Mouse (Mus musculus): ENCODE data around the gene Cit. TPM values are rescaled to one million over a fixed set of nuclear protein-coding genes. Genes with fewer than 3 reads are reported as not detected.

Gene Cit
- polyA plus RNA-seq, 1 experiment from 2014 or later = 26.7 TPM

- H3K27me3 ChIP-seq (ENCODE audit: control insufficient read depth, insufficient read depth, low read length) = no peaks in the 10 kb centered on the region
- H3K4me1 ChIP-seq (ENCODE audit: control insufficient read depth, insufficient read depth, low read length) = no peaks in the 10 kb centered on the region
- H3K36me3 ChIP-seq (ENCODE audit: control insufficient read depth, insufficient read depth, low read length) = no peaks in the 10 kb centered on the region; the same call in none of the 2 replicates
- WGBS = 96% methylated on average over 6 of the region's 6 CpGs
- no peaks in the 10 kb centered on the region for H3K9me3 ChIP-seq (ENCODE audit: control insufficient read depth, low read length)
- ATAC-seq (ENCODE audit: insufficient read depth, low FRiP score, low TSS enrichment) = no peak
- H3K4me3 ChIP-seq (ENCODE audit: low read depth, low read length) = no peak overlapping the region
- DNase-seq (ENCODE audit: low spot score) = no peak
- H3K4me2 ChIP-seq (ENCODE audit: low read depth) = no peak overlapping the region
- no peak overlapping the region for H3K27ac ChIP-seq (ENCODE audit: low read depth, low read length)
- H3K9ac ChIP-seq (ENCODE audit: low read length) = no peak overlapping the region
Observed at GRCm38 (mm10) chr5:115877425-115877824, 32.3 kb downstream of the Cit start.

GRCm38 (mm10) chr5:115882165-115882564 is 37.1 kb downstream of the Cit start:
- H3K4me2 ChIP-seq (ENCODE audit: low read depth) = no peak overlapping the region
- H3K27ac ChIP-seq (ENCODE audit: low read depth, low read length) = no peak overlapping the region
- H3K36me3 ChIP-seq (ENCODE audit: control insufficient read depth, insufficient read depth, low read length) = peaks cover 3% of the 10 kb centered on the region; the same call in 1 of the 2 replicates
- ATAC-seq (ENCODE audit: insufficient read depth, low FRiP score, low TSS enrichment) = no peak
- H3K9ac ChIP-seq (ENCODE audit: low read length) = no peak overlapping the region
- no peak for DNase-seq (ENCODE audit: low spot score)
- 90% methylated on average over 9 of the region's 9 CpGs for WGBS
- no peaks in the 10 kb centered on the region for H3K9me3 ChIP-seq (ENCODE audit: control insufficient read depth, low read length)
- H3K4me1 ChIP-seq (ENCODE audit: control insufficient read depth, insufficient read depth, low read length) = no peaks in the 10 kb centered on the region
- H3K4me3 ChIP-seq (ENCODE audit: low read depth, low read length) = no peak overlapping the region
- H3K27me3 ChIP-seq (ENCODE audit: control insufficient read depth, insufficient read depth, low read length) = no peaks in the 10 kb centered on the region

DNA sequence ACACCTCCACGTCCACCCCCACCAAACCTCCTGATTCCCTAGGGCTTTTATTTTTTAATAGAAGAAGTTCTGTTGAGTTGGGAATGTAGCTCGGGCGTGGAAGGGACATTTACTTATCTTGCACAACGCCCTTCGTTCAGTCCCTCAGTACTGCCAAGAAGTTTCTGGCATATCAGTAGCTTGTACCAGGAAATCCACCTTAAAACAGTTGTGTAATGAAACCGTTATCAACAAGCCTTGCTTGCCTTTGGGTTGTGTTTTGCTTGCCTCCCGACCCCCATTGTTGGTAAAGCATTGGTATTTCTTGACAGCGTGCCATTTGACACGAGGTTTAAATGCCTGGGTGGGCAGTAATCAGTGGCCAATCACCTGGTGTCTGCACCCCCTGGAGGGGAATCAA is 39.4 kb downstream of the Cit start:
- peaks cover 5% of the 10 kb centered on the region; the same call in 1 of the 2 replicates for H3K36me3 ChIP-seq (ENCODE audit: control insufficient read depth, insufficient read depth, low read length)
- ATAC-seq (ENCODE audit: insufficient read depth, low FRiP score, low TSS enrichment) (no peak), DNase-seq (ENCODE audit: low spot score) (no peak)
- H3K4me1 ChIP-seq (ENCODE audit: control insufficient read depth, insufficient read depth, low read length) = no peaks in the 10 kb centered on the region
- no peaks in the 10 kb centered on the region for H3K9me3 ChIP-seq (ENCODE audit: control insufficient read depth, low read length)
- no peak overlapping the region for H3K4me3 ChIP-seq (ENCODE audit: low read depth, low read length)
- no peak overlapping the region for H3K9ac ChIP-seq (ENCODE audit: low read length)
- H3K27me3 ChIP-seq (ENCODE audit: control insufficient read depth, insufficient read depth, low read length) = no peaks in the 10 kb centered on the region
- H3K27ac ChIP-seq (ENCODE audit: low read depth, low read length) = no peak overlapping the region
- H3K4me2 ChIP-seq (ENCODE audit: low read depth) = no peak overlapping the region
- 95% methylated on average over 9 of the region's 9 CpGs for WGBS

DNA sequence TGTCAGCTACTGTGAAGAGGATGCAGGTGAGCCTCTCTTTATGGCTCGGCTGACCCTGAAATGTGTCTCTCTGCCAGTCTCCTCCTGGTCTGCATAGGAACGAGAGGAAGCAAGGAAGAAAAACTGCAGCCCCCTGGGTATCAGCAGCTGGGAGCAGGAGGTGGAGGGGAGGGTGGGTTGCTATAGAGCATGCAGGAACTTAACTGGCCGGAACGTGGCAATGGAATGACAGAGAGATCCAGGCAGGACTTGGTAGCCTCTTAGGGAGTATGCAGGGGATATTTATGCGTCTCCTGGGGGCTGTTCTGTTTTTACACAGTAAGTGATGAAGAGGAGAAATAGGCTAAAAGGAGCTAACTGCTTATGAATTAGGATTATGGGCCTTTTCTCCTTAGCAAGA is 48.7 kb downstream of the Cit start:
- no peak overlapping the region for H3K9ac ChIP-seq (ENCODE audit: low read length)
- ATAC-seq (ENCODE audit: insufficient read depth, low FRiP score, low TSS enrichment) = no peak
- no peaks in the 10 kb centered on the region for H3K27me3 ChIP-seq (ENCODE audit: control insufficient read depth, insufficient read depth, low read length)
- no peak overlapping the region for H3K27ac ChIP-seq (ENCODE audit: low read depth, low read length)
- H3K4me3 ChIP-seq (ENCODE audit: low read depth, low read length) = no peak overlapping the region
- no peaks in the 10 kb centered on the region for H3K9me3 ChIP-seq (ENCODE audit: control insufficient read depth, low read length)
- no peaks in the 10 kb centered on the region for H3K36me3 ChIP-seq (ENCODE audit: control insufficient read depth, insufficient read depth, low read length)
- no peaks in the 10 kb centered on the region for H3K4me1 ChIP-seq (ENCODE audit: control insufficient read depth, insufficient read depth, low read length)
- 74% methylated on average over 5 of the region's 5 CpGs for WGBS
- H3K4me2 ChIP-seq (ENCODE audit: low read depth) = no peak overlapping the region
- no peak for DNase-seq (ENCODE audit: low spot score)

DNA sequence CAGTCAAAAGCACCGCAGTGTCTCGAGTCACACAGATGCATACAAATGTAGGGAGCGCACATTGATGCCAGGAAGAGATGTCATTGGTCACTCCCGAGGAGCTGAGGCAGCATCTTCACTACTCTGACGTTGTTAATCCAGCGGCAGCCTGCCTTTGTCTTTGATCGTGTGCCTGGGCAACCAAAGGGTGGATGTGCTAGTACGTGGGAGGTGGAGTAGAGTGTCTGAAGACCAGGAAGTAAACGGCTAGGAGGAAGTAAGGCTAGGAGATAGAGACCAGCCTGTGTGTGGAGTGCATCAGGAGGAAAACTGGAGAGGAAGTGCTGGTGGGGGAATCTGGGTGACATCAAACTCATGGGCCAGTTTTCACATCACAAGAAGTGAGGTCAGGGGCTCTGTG is 52.0 kb downstream of the Cit start:
- Histone ChIP-seq H3K36me3 (ENCODE audit: control insufficient read depth, insufficient read depth, low read length) (no peaks in the 10 kb centered on the region), H3K9me3 (ENCODE audit: control insufficient read depth, low read length) (no peaks in the 10 kb centered on the region), H3K27ac (ENCODE audit: low read depth, low read length) (no peak overlapping the region), H3K9ac (ENCODE audit: low read length) (no peak overlapping the region), H3K27me3 (ENCODE audit: control insufficient read depth, insufficient read depth, low read length) (no peaks in the 10 kb centered on the region), H3K4me1 (ENCODE audit: control insufficient read depth, insufficient read depth, low read length) (no peaks in the 10 kb centered on the region), H3K4me2 (ENCODE audit: low read depth) (no peak overlapping the region), H3K4me3 (ENCODE audit: low read depth, low read length) (no peak overlapping the region)
- no peak for ATAC-seq (ENCODE audit: insufficient read depth, low FRiP score, low TSS enrichment)
- no peak for DNase-seq (ENCODE audit: low spot score)
- WGBS = 74% methylated on average over 9 of the region's 9 CpGs

GRCm38 (mm10) chr5:115907037-115908009 is 62.2 kb downstream of the Cit start:
- peaks cover 10% of the 10 kb centered on the region for H3K4me1 ChIP-seq (ENCODE audit: control insufficient read depth, insufficient read depth, low read length)
- 5% methylated on average over 38 of the region's 38 CpGs for WGBS
- DNase-seq (ENCODE audit: low spot score) (peak; percentile 64), ATAC-seq (ENCODE audit: insufficient read depth, low FRiP score, low TSS enrichment) (peak; percentile 55; the same call in 1 of the 2 replicates)
- H3K9ac ChIP-seq (ENCODE audit: low read length) = peak overlapping the region; percentile 44
- H3K27me3 ChIP-seq (ENCODE audit: control insufficient read depth, insufficient read depth, low read length) = no peaks in the 10 kb centered on the region
- H3K9me3 ChIP-seq (ENCODE audit: control insufficient read depth, low read length) = no peaks in the 10 kb centered on the region
- no peaks in the 10 kb centered on the region; the same call in 1 of the 2 replicates for H3K36me3 ChIP-seq (ENCODE audit: control insufficient read depth, insufficient read depth, low read length)
- peak overlapping the region; percentile 51 for H3K4me2 ChIP-seq (ENCODE audit: low read depth)
- H3K4me3 ChIP-seq (ENCODE audit: low read depth, low read length) = peak overlapping the region; percentile 30
- H3K27ac ChIP-seq (ENCODE audit: low read depth, low read length) = no peak overlapping the region

DNA sequence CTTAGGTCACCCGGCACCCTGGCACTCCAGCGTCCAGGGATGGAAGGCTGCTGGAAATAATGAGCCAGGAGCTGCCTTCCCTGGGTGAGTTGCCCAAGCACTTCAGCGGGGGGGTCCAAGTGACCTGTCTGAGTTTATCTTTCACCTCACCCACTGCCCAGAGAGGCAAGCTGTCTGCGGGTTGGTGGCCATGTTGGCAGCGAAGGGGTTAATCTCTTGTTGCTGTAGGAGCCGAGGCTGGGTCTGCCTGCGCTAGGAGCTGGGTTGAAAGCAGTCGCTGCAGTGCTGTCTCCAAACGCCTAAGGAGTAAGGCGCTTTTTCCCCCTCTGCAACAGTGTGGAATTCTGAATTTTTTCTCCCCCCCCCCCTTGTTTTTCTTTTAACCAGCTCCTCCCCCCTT is 63.2 kb downstream of the Cit start:
- WGBS = 22% methylated on average over 10 of the region's 10 CpGs
- H3K9ac ChIP-seq (ENCODE audit: low read length) = no peak overlapping the region
- ATAC-seq (ENCODE audit: insufficient read depth, low FRiP score, low TSS enrichment) = no peak
- H3K27ac ChIP-seq (ENCODE audit: low read depth, low read length) = no peak overlapping the region
- no peaks in the 10 kb centered on the region; the same call in 1 of the 2 replicates for H3K36me3 ChIP-seq (ENCODE audit: control insufficient read depth, insufficient read depth, low read length)
- no peaks in the 10 kb centered on the region for H3K9me3 ChIP-seq (ENCODE audit: control insufficient read depth, low read length)
- no peaks in the 10 kb centered on the region for H3K27me3 ChIP-seq (ENCODE audit: control insufficient read depth, insufficient read depth, low read length)
- H3K4me3 ChIP-seq (ENCODE audit: low read depth, low read length) = no peak overlapping the region
- peak; percentile 53 for DNase-seq (ENCODE audit: low spot score)
- peaks cover 10% of the 10 kb centered on the region for H3K4me1 ChIP-seq (ENCODE audit: control insufficient read depth, insufficient read depth, low read length)
- H3K4me2 ChIP-seq (ENCODE audit: low read depth) = peak overlapping the region; percentile 24; the same call in 1 of the 2 replicates

DNA sequence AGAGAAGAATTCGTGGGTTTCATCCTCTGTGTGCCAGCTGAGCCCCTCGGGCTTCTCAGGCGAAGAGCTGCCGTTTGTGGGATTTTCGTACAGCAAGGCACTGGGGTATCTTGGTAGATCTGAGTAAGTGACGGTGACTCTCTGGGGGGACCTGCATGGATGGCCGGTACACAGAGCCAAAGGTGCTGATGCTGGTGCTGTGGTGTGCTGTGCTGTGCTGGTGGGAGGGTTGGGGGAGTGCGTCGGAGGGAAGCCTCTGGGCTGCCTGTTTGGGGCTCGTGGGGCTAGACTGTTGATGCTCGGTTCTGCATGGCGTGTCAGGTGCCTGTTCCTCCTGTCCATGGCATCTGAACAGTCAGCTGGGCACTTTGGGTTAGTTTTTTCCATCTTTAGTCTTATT is 63.6 kb downstream of the Cit start:
- no peak overlapping the region for H3K9ac ChIP-seq (ENCODE audit: low read length)
- DNase-seq (ENCODE audit: low spot score) (no peak), ATAC-seq (ENCODE audit: insufficient read depth, low FRiP score, low TSS enrichment) (no peak)
- no peaks in the 10 kb centered on the region for H3K9me3 ChIP-seq (ENCODE audit: control insufficient read depth, low read length)
- peaks cover 10% of the 10 kb centered on the region for H3K4me1 ChIP-seq (ENCODE audit: control insufficient read depth, insufficient read depth, low read length)
- H3K4me2 ChIP-seq (ENCODE audit: low read depth) = no peak overlapping the region
- H3K27me3 ChIP-seq (ENCODE audit: control insufficient read depth, insufficient read depth, low read length) = no peaks in the 10 kb centered on the region
- no peak overlapping the region for H3K27ac ChIP-seq (ENCODE audit: low read depth, low read length)
- no peaks in the 10 kb centered on the region; the same call in 1 of the 2 replicates for H3K36me3 ChIP-seq (ENCODE audit: control insufficient read depth, insufficient read depth, low read length)
- no peak overlapping the region for H3K4me3 ChIP-seq (ENCODE audit: low read depth, low read length)
- WGBS = 78% methylated on average over 12 of the region's 12 CpGs

DNA sequence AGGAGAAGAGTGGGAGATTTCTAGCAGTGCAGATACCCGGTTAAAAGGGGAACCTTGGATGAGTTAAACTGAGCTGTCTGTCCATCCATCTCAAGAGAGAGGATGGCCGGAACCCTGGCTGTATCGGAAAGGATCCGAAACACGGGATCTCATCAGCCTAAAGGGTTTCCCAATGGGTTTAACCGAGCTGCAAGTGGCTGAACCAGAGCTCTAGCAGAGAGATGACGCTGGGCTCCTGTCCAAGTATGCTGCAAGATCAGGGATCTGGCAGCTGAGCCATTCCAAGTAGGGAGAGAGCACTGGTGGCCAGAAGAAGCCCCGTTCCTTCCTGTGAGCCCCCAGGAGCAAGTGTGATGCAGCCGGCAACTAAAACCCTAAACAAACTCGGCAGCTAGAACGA is 64.0 kb downstream of the Cit start:
- Histone ChIP-seq H3K4me1 (ENCODE audit: control insufficient read depth, insufficient read depth, low read length) (peaks cover 10% of the 10 kb centered on the region), H3K27me3 (ENCODE audit: control insufficient read depth, insufficient read depth, low read length) (no peaks in the 10 kb centered on the region), H3K4me3 (ENCODE audit: low read depth, low read length) (no peak overlapping the region), H3K9ac (ENCODE audit: low read length) (no peak overlapping the region), H3K9me3 (ENCODE audit: control insufficient read depth, low read length) (no peaks in the 10 kb centered on the region), H3K36me3 (ENCODE audit: control insufficient read depth, insufficient read depth, low read length) (no peaks in the 10 kb centered on the region; the same call in 1 of the 2 replicates), H3K4me2 (ENCODE audit: low read depth) (no peak overlapping the region), H3K27ac (ENCODE audit: low read depth, low read length) (no peak overlapping the region)
- no peak for DNase-seq (ENCODE audit: low spot score)
- ATAC-seq (ENCODE audit: insufficient read depth, low FRiP score, low TSS enrichment) = no peak
- WGBS = 83% methylated on average over 11 of the region's 11 CpGs
